Mouse (Mus musculus): ENCODE data around the gene Auh. TPM values are rescaled to one million over a fixed set of nuclear protein-coding genes. Genes with fewer than 3 reads are reported as not detected.

Auh gene
- polyA plus RNA-seq, 1 experiment: 24.9 TPM

DNA sequence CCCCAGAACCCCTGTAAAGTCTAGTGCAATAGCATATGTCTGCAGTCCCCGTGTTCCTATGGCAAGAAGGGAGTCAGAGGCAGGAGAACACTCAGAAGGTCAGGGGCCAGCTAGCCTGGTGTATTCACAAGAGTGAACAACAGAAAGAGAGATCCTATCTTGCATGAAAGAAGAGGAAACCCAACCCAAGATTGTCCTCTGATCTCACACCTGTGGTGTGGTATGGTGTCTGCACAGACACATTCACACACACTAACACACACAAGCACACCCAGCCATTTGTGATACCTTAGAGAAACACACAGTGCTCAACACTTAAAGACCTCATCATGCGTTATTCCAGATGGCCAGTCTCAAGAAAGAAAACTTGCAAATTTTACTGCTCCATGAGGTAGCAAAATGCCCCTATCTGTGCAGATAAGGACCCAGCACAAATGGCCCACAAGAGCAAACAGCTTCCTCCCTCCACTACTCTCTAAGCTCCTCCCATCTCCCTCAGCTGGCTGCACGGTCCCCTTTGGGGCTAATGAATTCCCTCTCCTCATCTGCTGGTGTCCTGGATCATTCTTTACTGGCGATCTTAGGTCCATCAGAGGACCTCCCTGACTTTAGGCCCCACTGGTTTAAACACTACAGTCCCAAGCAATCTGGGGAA lies 128.7 kb downstream of the Auh start:
- WGBS: 68% methylated on average over 4 of the region's 4 CpGs
- TF ChIP-seq CTCF (IDR thresholded peaks at IDR 0.05; ENCODE audit: insufficient read depth, low read length): no peak
- DNase-seq: no peak
- H3K4me3 ChIP-seq (replicated peaks; ENCODE audit: extremely low read depth, low read depth, low read length): no peak overlapping the region
- H3K4me1 ChIP-seq (ENCODE audit: control insufficient read depth, insufficient read depth, low read length): no peaks in the 10 kb centered on the region

DNA sequence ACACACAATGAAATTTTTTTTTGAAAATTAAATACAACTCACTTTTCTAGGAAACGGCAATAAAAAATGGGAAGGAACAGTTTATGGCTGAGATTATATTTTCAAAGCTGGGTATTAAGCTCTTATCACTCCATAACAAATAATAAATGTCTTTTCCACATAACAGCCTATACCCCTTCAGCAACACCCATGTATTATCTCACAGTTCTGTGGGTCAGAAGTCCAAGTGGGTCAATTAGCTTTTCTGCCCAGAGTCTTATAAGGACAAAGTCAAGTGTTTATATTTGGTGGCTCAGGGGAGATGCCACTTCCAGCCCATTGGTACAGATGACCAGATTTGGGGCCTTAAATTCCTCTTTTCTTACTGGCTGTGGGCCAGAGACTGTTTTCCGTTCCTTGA lies 129.4 kb downstream of the Auh start:
- TF ChIP-seq POLR2A (IDR thresholded peaks at IDR 0.05; ENCODE audit: borderline replicate concordance, extremely low read depth, low read depth, low read length) (no peak), CTCF (IDR thresholded peaks at IDR 0.05; ENCODE audit: insufficient read depth, low read length) (no peak)
- no peak for DNase-seq
- WGBS: 47% methylated on average over 2 of the region's 2 CpGs
- Histone ChIP-seq H3K4me1 (ENCODE audit: control insufficient read depth, insufficient read depth, low read length) (no peaks in the 10 kb centered on the region), H3K4me3 (replicated peaks; ENCODE audit: extremely low read depth, low read depth, low read length) (no peak overlapping the region)

DNA sequence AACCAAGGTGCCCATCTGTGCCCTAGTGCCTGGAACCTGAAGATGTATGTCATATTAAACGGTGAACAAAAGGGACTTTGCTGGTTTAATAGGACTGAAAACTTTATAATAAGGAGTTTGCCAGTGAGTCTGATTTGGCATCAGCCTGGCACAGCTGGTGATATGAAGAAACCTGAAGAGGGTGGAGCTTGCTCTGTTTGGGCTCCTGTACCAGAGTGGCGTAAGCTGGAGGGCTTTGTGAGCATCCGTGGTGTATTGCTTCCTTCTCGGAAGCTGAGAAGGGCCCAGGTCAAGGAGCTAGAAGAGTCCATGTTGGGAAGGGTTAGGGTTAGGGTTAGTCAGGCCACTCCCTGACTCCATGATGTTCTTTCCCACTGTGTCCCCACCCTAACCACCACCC lies 135.2 kb downstream of the Auh start:
- Histone ChIP-seq H3K4me1 (ENCODE audit: control insufficient read depth, insufficient read depth, low read length) (no peaks in the 10 kb centered on the region), H3K4me3 (replicated peaks; ENCODE audit: extremely low read depth, low read depth, low read length) (no peak overlapping the region)
- TF ChIP-seq POLR2A (IDR thresholded peaks at IDR 0.05; ENCODE audit: borderline replicate concordance, extremely low read depth, low read depth, low read length) (no peak), CTCF (IDR thresholded peaks at IDR 0.05; ENCODE audit: insufficient read depth, low read length) (no peak)
- 82% methylated on average over 4 of the region's 4 CpGs for WGBS
- DNase-seq: no peak

DNA sequence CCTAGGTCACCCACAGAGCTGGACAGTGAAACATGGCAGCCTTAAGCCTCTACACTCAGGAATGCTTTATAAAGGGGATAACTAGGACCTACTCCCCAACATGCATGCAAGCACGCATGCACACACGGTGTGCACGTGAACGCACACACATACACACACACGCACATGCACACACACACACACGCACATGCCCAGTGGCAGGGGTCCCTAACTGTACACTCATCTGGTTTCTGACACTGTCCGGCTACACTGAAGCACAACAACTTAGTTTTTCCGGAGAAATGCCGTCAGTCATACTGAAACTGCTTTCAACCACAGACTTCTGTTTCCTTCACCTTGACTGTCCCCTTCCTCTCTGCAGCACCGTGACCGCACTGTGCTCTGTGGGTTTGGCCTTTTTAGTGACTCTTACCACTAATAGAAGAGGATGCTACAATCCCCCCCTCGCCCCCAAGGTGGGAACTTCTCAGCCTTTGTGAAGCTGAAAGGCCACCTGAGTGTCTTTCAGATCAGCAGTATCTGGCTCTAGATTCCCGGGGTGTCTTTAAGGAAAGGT lies 136.0 kb downstream of the Auh start:
- no peak for DNase-seq
- no peak overlapping the region for H3K4me3 ChIP-seq (replicated peaks; ENCODE audit: extremely low read depth, low read depth, low read length)
- H3K4me1 ChIP-seq (ENCODE audit: control insufficient read depth, insufficient read depth, low read length): no peaks in the 10 kb centered on the region
- no peak for TF ChIP-seq POLR2A (IDR thresholded peaks at IDR 0.05; ENCODE audit: borderline replicate concordance, extremely low read depth, low read depth, low read length)
- no peak for TF ChIP-seq CTCF (IDR thresholded peaks at IDR 0.05; ENCODE audit: insufficient read depth, low read length)
- WGBS: 84% methylated on average over 13 of the region's 13 CpGs

DNA sequence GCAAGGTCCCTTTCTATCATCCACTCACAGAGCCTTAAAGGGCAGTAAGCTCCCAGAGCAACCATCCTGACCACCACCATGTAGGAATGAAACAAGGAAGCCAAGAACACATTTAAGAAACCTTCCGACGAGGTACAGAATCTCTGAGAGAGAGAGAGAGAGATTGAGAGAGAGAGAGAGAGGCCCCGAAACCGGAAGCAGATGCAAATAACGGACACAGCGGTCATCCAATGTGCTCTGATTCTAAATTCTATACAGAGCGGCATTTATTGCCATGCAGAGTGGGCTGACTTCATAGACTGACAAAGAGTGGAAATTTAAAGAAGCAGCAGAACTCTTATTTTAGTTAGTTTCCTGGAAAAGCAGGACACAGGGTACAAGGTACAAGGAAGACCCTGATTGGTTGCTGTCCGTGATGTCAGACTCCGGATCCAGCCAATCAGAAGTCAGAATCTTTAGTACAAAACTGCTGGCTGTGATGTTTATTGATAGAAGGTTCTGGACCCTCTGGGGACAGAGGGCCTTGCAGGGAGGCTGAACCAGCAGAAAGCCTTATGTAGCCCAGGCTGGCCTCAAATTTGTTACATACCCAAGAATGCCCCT lies 137.1 kb downstream of the Auh start:
- no peak for TF ChIP-seq POLR2A (IDR thresholded peaks at IDR 0.05; ENCODE audit: borderline replicate concordance, extremely low read depth, low read depth, low read length)
- TF ChIP-seq CTCF (IDR thresholded peaks at IDR 0.05; ENCODE audit: insufficient read depth, low read length): no peak
- H3K4me1 ChIP-seq (ENCODE audit: control insufficient read depth, insufficient read depth, low read length): no peaks in the 10 kb centered on the region
- no peak overlapping the region for H3K4me3 ChIP-seq (replicated peaks; ENCODE audit: extremely low read depth, low read depth, low read length)
- WGBS: 91% methylated on average over 9 of the region's 9 CpGs
- no peak for DNase-seq

DNA sequence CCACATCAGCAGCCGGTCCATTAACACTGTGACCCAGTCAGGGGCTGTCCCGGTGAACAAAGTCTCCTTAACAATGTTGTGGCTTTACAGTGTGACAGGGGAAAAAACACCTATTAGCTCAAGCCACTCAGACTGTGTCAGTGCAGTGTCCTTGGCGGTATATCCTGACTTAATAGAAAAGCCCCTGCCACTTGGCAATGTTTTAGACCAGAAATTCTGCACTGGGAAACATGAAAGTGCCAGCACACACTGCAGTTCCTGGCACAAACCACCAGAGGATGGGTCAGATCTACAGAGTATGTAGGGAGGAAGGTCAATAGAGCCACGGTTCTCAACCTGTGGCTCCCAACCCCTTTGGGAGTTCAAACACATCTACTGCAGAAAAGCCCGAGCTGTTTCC lies 138.6 kb downstream of the Auh start:
- H3K4me3 ChIP-seq (replicated peaks; ENCODE audit: extremely low read depth, low read depth, low read length): no peak overlapping the region
- no peaks in the 10 kb centered on the region for H3K4me1 ChIP-seq (ENCODE audit: control insufficient read depth, insufficient read depth, low read length)
- no peak for DNase-seq
- WGBS: 67% methylated on average over 5 of the region's 5 CpGs
- TF ChIP-seq POLR2A (IDR thresholded peaks at IDR 0.05; ENCODE audit: borderline replicate concordance, extremely low read depth, low read depth, low read length) (no peak), CTCF (IDR thresholded peaks at IDR 0.05; ENCODE audit: insufficient read depth, low read length) (no peak)

Other genes starting within 250 kb of the Auh start
- 2.6 and 4.5 TPM in 2 replicates for gene Nfil3, start 51.4 kb upstream of the Auh start, polyA plus RNA-seq (2012; rRNA removed)

Data from lung, adult 2 months (tissue).